Mouse (Mus musculus): Measurements from ENCODE around the gene Sgo2a. TPM values are rescaled to one million over a fixed set of nuclear protein-coding genes. Genes with fewer than 3 reads are reported as not detected.

The Sgo2a gene
- polyA plus RNA-seq, 2 experiments = 6.6 to 9.5 TPM

DNA sequence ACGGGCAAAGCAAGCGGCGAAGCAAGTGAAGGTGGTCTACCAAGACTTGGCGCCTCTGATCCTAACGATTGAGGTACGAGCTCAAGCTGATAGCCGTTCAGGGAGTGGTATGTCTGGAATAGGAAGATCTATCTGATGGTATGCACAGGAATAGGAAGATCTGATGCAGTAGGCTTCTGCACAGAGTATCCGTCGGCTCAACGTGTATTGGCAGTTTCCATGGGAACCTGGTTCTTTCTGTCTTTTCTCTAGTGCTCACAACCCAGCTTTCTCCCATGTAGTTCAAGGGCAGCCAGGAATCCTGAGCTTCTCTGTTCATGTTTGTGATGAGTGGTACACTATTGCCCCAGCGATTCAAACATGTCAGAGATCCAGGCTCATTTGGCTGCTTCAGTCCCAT, 74.3 kb downstream of the Sgo2a start:
- H3K9ac ChIP-seq (replicated peaks) = no peak overlapping the region
- H3K27me3 ChIP-seq (ENCODE audit: control insufficient read depth, insufficient read depth, low read length) = no peaks in the 10 kb centered on the region
- H3K9me3 ChIP-seq (ENCODE audit: control insufficient read depth, low read length) = no peaks in the 10 kb centered on the region
- no peak for TF ChIP-seq EP300 (IDR thresholded peaks at IDR 0.05; ENCODE audit: low read depth)
- TF ChIP-seq CTCF (IDR thresholded peaks at IDR 0.05; ENCODE audit: low read depth) = no peak
- no peaks in the 10 kb centered on the region for H3K4me1 ChIP-seq (replicated peaks; ENCODE audit: control insufficient read depth in 2 of 2, insufficient read depth in 2 of 2, low read length in 1 of 2)
- no peak overlapping the region for H3K27ac ChIP-seq
- H3K36me3 ChIP-seq (replicated peaks; ENCODE audit: control insufficient read depth, insufficient read depth, low read depth) = no peaks in the 10 kb centered on the region
- ATAC-seq (ENCODE audit: insufficient read depth) (no peak), DNase-seq (ENCODE audit: low read depth in 3 of 3, low spot score in 3 of 3) (no peak)
- H3K4me2 ChIP-seq (ENCODE audit: low read depth) = no peak overlapping the region
- H3K4me3 ChIP-seq (ENCODE audit: insufficient read depth in 1 of 2, low read depth in 2 of 2, low read length in 2 of 2) = no peak overlapping the region
- WGBS (ENCODE audit: insufficient replicate concordance) = 72% methylated on average over 11 of the region's 11 CpGs

DNA sequence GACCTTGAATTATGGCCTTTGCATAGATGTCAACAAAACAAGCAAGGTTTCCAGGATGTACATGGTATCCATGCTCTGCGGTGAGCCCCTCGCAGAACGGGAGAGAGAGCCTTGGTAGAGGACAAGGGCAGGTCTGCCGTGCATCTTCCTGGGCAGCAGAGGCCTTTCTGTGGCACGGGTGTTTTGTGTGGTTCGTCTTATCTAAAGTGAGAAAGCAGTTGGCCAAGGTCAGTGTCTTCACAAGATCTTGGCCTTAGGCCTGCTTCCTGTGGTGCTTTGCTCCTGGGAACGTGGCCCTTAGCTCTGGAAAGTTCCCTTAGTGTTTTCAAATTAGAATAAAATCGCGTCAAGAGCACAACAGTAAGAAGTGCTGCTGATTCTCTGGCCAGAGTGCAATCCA, 75.2 kb downstream of the Sgo2a start:
- no peak for DNase-seq (ENCODE audit: low read depth in 3 of 3, low spot score in 3 of 3)
- no peaks in the 10 kb centered on the region for H3K9me3 ChIP-seq (ENCODE audit: control insufficient read depth, low read length)
- TF ChIP-seq CTCF (IDR thresholded peaks at IDR 0.05; ENCODE audit: low read depth) (no peak), EP300 (IDR thresholded peaks at IDR 0.05; ENCODE audit: low read depth) (no peak)

DNA sequence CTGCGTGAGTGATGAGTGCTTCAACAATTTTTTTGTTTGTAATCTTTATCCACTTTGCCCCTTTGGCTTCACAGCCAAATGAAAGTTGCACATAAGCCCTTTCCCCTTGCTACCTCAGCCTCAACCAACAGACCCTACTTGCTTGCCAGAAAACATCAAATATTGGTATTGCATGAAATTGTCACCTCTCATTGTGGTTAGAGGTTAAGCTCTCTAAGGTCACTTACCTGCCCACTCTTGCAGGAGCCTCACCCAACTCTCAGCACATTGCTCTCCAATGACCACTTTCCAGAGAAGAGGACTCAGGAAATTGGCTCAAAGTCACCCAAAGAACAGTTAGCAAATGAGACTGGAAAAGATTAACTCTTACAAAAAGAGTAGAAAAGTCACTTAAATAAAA, 75.7 kb downstream of the Sgo2a start:
- WGBS (ENCODE audit: insufficient replicate concordance) = 58% methylated on average over 1 of the region's 1 CpGs
- no peaks in the 10 kb centered on the region for H3K36me3 ChIP-seq (replicated peaks; ENCODE audit: control insufficient read depth, insufficient read depth, low read depth)
- TF ChIP-seq EP300 (IDR thresholded peaks at IDR 0.05; ENCODE audit: low read depth) (no peak), CTCF (IDR thresholded peaks at IDR 0.05; ENCODE audit: low read depth) (no peak)
- H3K4me3 ChIP-seq (ENCODE audit: insufficient read depth in 1 of 2, low read depth in 2 of 2, low read length in 2 of 2) = no peak overlapping the region
- no peaks in the 10 kb centered on the region for H3K4me1 ChIP-seq (replicated peaks; ENCODE audit: control insufficient read depth in 2 of 2, insufficient read depth in 2 of 2, low read length in 1 of 2)
- no peak for ATAC-seq (ENCODE audit: insufficient read depth)
- no peak overlapping the region for H3K4me2 ChIP-seq (ENCODE audit: low read depth)
- DNase-seq (ENCODE audit: low read depth in 3 of 3, low spot score in 3 of 3) = no peak
- no peaks in the 10 kb centered on the region for H3K9me3 ChIP-seq (ENCODE audit: control insufficient read depth, low read length)
- H3K27ac ChIP-seq = no peak overlapping the region
- no peak overlapping the region for H3K9ac ChIP-seq (replicated peaks)
- H3K27me3 ChIP-seq (ENCODE audit: control insufficient read depth, insufficient read depth, low read length) = no peaks in the 10 kb centered on the region

More for the DNA sequence above, 75.2 kb downstream of the Sgo2a start:
- H3K4me1 ChIP-seq (replicated peaks; ENCODE audit: control insufficient read depth in 2 of 2, insufficient read depth in 2 of 2, low read length in 1 of 2) = no peaks in the 10 kb centered on the region
- no peak for ATAC-seq (ENCODE audit: insufficient read depth)
- H3K27me3 ChIP-seq (ENCODE audit: control insufficient read depth, insufficient read depth, low read length) = no peaks in the 10 kb centered on the region
- no peak overlapping the region for H3K27ac ChIP-seq
- H3K9ac ChIP-seq (replicated peaks) = no peak overlapping the region
- 61% methylated on average over 9 of the region's 9 CpGs for WGBS (ENCODE audit: insufficient replicate concordance)
- H3K36me3 ChIP-seq (replicated peaks; ENCODE audit: control insufficient read depth, insufficient read depth, low read depth) = no peaks in the 10 kb centered on the region
- H3K4me2 ChIP-seq (ENCODE audit: low read depth) = no peak overlapping the region
- no peak overlapping the region for H3K4me3 ChIP-seq (ENCODE audit: insufficient read depth in 1 of 2, low read depth in 2 of 2, low read length in 2 of 2)

DNA sequence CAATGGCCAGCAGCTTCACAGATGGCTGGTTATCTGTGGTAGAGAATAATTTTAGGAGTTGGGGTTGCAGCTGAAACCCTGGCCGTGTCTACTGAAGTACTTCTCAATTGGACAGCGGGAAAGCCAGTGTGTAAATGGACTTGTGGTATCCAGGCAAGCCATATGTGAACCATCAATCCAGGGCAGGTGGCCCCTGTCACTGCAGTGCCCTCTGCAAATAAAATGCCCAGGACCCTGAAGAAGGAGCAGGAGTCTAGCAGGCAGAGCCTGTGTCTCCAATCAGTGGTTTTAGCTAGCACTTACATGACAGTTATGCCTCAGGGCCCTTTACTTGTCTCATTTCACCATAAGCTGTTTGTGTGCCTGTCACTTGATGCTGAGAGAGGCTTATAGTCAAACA, 76.6 kb downstream of the Sgo2a start:
- Histone ChIP-seq H3K9me3 (ENCODE audit: control insufficient read depth, low read length) (no peaks in the 10 kb centered on the region), H3K27me3 (ENCODE audit: control insufficient read depth, insufficient read depth, low read length) (no peaks in the 10 kb centered on the region), H3K27ac (no peak overlapping the region), H3K36me3 (replicated peaks; ENCODE audit: control insufficient read depth, insufficient read depth, low read depth) (no peaks in the 10 kb centered on the region), H3K4me1 (replicated peaks; ENCODE audit: control insufficient read depth in 2 of 2, insufficient read depth in 2 of 2, low read length in 1 of 2) (no peaks in the 10 kb centered on the region), H3K9ac (replicated peaks) (no peak overlapping the region), H3K4me3 (ENCODE audit: insufficient read depth in 1 of 2, low read depth in 2 of 2, low read length in 2 of 2) (no peak overlapping the region), H3K4me2 (ENCODE audit: low read depth) (no peak overlapping the region)
- WGBS (ENCODE audit: insufficient replicate concordance) = 66% methylated on average over 2 of the region's 2 CpGs
- DNase-seq (ENCODE audit: low read depth in 3 of 3, low spot score in 3 of 3) = no peak
- ATAC-seq (ENCODE audit: insufficient read depth) = no peak
- TF ChIP-seq CTCF (IDR thresholded peaks at IDR 0.05; ENCODE audit: low read depth) (no peak), EP300 (IDR thresholded peaks at IDR 0.05; ENCODE audit: low read depth) (no peak)

DNA sequence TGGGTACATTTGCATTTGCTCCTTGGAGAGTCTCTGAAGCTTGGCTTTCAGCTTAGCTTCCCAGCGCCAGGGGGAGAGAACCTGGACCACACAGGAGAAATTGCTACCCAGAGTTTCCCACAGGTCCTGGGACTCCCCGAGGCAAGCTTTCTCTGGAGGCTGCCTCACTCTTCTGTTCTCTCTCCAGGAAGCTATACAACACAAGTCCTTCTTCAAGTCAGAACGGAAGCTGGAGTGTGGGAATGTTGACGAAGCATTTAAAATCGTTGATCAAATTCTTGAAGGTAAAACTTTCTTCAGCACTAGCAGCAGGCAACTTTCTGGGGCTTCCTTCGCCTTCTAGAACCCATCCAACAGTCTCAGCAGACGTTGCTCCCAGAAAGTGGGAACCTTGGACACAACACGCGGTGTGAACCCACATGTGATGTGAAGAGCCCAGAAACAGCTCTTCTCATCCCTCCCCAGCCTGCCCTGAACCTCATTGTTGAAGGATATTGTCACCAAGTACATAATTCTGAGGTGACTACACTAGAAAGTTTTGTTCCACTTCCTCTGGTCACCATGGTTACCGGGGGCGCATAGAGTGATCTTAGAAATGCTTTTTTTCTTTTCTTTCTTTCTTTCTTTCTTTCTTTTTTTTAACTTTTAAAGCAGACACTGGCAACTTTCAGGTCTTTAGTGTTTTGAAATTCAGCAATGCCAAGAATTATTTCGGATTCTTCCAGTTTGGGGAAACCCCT, 77.4 kb downstream of the Sgo2a start:
- H3K4me3 ChIP-seq (ENCODE audit: insufficient read depth in 1 of 2, low read depth in 2 of 2, low read length in 2 of 2) = no peak overlapping the region
- TF ChIP-seq EP300 (IDR thresholded peaks at IDR 0.05; ENCODE audit: low read depth) (no peak), CTCF (IDR thresholded peaks at IDR 0.05; ENCODE audit: low read depth) (no peak)
- WGBS (ENCODE audit: insufficient replicate concordance) = 59% methylated on average over 12 of the region's 12 CpGs
- no peak for DNase-seq (ENCODE audit: low read depth in 3 of 3, low spot score in 3 of 3)
- ATAC-seq (ENCODE audit: insufficient read depth) = no peak
- H3K4me1 ChIP-seq (replicated peaks; ENCODE audit: control insufficient read depth in 2 of 2, insufficient read depth in 2 of 2, low read length in 1 of 2) = no peaks in the 10 kb centered on the region
- no peaks in the 10 kb centered on the region for H3K27me3 ChIP-seq (ENCODE audit: control insufficient read depth, insufficient read depth, low read length)
- H3K9ac ChIP-seq (replicated peaks) = no peak overlapping the region
- no peaks in the 10 kb centered on the region for H3K9me3 ChIP-seq (ENCODE audit: control insufficient read depth, low read length)
- no peaks in the 10 kb centered on the region for H3K36me3 ChIP-seq (replicated peaks; ENCODE audit: control insufficient read depth, insufficient read depth, low read depth)
- H3K27ac ChIP-seq = no peak overlapping the region
- H3K4me2 ChIP-seq (ENCODE audit: low read depth) = no peak overlapping the region
